Mouse (Mus musculus): Measurements from ENCODE around the gene Cyp4f18.
"Not testable (repeated sequence)": the region's sequence is repeated elsewhere in the genome, so short reads cannot be mapped to it uniquely, and the experiment has no call there.

Gene Cyp4f18

DNA sequence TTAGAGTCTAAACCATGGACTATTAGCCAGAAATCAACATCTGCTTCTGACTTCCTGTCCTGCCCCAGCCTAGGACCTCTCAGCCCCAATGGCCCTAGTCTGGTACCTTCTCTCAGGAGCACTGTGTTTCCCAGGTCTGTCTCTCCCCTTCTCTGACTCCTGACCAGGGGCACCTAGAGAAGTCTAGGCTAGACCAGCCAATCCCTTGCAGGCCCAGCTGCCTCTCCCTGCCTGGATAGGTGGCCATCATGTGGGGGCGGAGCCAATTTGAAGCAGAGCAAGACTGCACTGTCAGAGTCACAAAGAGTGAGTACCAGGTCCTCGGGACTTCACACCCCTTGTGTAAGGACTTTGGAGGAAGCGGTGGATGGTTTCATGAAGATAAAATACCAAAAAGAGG lies at the start of gene Cyp4f18:
Gene Cyp4f18, minus strand, starts transcription at position 154 of the 400 bp plus-strand sequence.
- DNase-seq (ENCODE audit: low spot score): no peak

DNA sequence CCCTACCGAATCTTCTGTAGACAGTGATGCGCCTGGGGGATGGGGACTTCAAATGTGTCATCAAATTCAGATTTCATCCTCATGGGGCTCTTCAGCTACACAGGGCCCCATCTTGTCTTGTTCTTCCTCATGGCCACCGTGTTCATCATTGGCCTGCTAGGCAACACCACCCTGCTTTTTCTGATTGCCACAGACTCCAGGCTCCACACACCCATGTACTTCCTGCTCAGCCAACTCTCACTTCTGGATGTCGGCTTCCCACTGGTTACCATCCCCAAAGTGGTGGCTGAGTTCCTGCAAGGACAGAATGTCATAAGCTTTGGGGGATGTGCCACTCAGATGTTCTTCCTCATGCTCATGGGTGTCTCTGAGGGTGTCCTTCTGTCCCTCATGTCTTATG lies 48.2 kb upstream of the Cyp4f18 start:
- DNase-seq (ENCODE audit: low spot score): not testable (repeated sequence)

DNA sequence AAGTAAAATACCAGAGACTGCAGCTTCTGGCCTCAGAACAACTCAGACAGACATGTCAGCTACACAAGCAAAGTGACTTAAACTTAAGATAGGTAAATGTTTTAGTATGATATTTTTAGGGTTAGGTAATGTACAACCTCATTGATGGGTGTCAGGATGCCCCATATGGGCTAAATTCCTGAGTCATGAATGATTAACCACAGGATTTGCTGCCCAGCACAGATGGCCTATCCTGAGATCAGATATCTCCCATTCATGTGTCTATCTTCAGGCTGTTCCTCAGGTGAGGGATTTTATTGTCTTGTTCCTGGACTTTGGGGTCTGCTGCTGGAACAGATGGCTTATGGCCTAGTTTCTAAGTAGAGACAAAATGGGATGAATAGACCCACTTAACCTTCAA lies 45.2 kb upstream of the Cyp4f18 start:
- not testable (repeated sequence) for DNase-seq (ENCODE audit: low spot score)

DNA sequence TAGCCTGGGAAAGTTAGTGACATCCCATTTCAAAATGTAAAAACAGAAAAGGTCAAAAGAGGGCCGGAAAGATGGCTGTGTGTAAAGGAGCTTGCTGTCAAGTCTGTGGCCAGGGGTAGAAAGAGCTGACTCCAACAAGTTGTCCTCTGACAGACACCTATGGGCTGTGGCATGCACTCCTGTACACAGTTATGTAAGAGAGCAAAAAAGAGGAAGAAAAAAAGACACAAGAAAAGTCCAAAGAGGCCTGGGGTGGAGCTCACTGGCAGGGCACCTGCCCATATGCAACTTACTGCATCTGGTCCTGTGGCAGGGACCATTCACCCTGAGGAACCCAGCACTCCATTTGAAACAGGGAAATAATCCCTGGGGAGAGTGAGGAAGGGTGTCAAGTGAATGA lies 33.1 kb upstream of the Cyp4f18 start:
- DNase-seq (ENCODE audit: low spot score): no peak

DNA sequence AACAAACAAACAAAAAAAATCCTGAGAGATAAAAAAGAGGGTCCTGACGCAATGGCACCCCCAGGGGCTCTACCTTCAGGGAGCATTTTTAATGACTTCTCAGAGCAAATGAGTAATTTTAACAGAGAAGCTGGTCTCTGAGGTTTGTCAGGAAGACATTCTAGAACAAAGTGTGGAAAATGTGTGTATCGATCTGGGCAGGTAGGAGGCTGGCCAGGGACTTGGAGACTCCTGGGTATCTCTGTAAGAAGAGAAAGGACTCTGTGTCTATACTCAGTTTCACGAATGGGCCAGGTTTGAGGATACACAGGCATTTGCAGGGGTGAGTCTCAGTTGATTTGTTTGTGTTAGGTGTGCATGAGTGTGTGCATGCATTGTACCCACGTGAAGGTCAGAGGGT lies 31.5 kb upstream of the Cyp4f18 start, which contains the start of gene Olfr372:
Gene Olfr372, plus strand, starts transcription at position 301 of the 400 bp plus-strand sequence.
- not testable (repeated sequence) for DNase-seq (ENCODE audit: low spot score)

- DNase-seq (ENCODE audit: low spot score): not testable (repeated sequence)
Measured at GRCm38 (mm10) chr8:72032926-72033325, 23.5 kb upstream of the Cyp4f18 start.

GRCm38 (mm10) chr8:72024886-72025285 lies 15.5 kb upstream of the Cyp4f18 start:
- not testable (repeated sequence) for DNase-seq (ENCODE audit: low spot score)

DNA sequence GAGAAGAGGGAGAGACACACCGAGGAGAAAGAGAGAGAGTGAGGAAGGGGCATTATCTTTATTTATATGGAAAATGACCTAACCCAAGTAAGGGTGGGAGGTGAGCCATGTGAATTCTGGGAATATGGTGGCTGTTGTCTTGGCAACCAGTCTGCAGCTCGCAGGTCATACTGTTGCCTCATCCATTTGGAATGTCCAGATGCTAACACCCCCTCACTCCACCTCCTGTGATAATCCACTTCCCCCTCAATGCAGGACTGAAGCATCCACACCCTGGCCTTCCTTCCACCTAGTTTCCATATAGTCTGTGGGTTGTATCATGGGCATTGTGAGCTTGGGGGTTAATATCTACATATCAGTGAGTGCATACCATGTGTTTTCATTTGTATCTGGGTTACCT lies 10.4 kb upstream of the Cyp4f18 start:
- DNase-seq (ENCODE audit: low spot score): no peak

DNA sequence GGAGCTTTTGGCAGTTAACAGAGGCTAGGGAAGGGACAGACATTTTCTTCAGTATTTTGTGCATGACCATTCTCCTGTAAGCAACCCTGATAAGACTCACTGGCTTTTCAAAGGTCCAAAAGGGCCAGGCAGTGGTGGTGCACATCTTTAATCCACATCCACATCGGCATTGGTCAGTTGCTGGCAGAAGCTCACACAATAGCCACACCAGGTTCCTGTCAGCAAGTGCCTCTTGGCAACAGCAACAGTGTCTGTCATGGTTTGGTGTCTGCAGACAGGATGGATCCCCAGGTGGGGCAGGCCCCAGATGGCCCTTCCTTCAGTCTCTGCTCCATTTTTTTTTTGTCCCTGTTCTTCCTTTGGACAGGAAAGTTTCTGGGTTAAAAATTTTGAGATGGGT lies 9.6 kb upstream of the Cyp4f18 start:
- not testable (repeated sequence) for DNase-seq (ENCODE audit: low spot score)

GRCm38 (mm10) chr8:72018141-72018540 lies 8.7 kb upstream of the Cyp4f18 start:
- no peak for DNase-seq (ENCODE audit: low spot score)

DNA sequence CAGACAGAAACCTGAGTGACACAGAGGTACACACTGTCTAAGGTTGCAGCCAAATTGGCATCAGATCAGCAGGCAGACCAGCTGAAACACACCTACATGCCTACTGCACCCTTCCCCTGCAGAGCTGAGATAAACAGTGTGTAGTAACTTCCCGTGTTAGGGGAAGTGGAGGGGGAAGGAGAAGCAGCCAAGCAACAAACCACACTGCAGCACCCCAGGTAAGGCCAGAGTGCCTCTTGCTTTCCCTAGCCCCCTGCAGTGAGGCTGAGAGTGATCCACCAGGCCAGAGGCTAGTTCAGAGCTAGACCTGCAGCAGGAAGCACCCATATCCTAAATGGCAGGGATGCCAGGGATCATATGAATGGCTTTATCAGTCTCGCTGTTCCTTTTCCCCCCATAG lies 7.9 kb upstream of the Cyp4f18 start:
- DNase-seq (ENCODE audit: low spot score): not testable (repeated sequence)

- not testable (repeated sequence) for DNase-seq (ENCODE audit: low spot score)
Measured at GRCm38 (mm10) chr8:72013506-72014228, 4.2 kb upstream of the Cyp4f18 start.

GRCm38 (mm10) chr8:72008134-72008641 lies 1.2 kb downstream of the Cyp4f18 start:
- DNase-seq (ENCODE audit: low spot score): no peak

GRCm38 (mm10) chr8:72006763-72007162 lies 2.7 kb downstream of the Cyp4f18 start:
- no peak for DNase-seq (ENCODE audit: low spot score)

DNA sequence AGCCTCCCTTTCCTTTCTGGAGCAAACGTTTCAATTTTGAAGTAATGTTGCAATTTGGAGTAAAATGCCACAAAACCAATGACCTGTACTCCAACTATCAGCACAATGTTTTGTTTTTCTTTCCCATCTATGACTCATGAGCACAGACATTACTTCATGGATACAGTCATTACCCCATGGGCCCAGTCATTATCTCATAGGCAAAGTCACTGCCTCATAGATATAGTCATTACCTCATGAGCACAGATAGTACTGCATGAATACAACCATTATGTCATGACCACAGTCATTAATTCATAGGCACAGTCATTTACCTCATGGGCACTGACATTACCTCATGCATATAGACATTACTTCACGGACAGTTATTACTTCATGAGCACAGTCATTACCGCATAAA lies 3.5 kb downstream of the Cyp4f18 start:
- DNase-seq (ENCODE audit: low spot score): no peak

GRCm38 (mm10) chr8:72002942-72003341 lies 6.5 kb downstream of the Cyp4f18 start:
- no peak for DNase-seq (ENCODE audit: low spot score)

- DNase-seq (ENCODE audit: low spot score): no peak
Measured at GRCm38 (mm10) chr8:72000223-72000622, 9.2 kb downstream of the Cyp4f18 start.

DNA sequence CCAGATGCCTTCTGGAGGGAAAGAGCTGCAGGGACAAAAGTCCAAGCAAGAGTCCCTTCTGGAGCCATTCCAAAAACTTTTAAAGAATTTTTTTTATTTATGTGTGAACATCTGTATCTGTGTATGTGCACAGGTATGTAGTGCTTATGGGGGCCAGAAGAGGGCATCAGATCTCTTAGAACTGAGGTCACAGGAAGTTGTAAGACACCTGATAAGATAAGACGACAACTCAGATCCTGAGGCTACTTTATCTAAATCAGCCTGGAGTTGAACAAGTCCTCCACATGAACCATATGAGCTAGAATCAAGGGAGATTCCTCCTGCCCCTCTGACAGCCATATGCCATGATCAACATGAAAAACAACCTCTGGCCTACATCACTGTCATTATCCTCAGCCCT lies 10.0 kb downstream of the Cyp4f18 start:
- no peak for DNase-seq (ENCODE audit: low spot score)

DNA sequence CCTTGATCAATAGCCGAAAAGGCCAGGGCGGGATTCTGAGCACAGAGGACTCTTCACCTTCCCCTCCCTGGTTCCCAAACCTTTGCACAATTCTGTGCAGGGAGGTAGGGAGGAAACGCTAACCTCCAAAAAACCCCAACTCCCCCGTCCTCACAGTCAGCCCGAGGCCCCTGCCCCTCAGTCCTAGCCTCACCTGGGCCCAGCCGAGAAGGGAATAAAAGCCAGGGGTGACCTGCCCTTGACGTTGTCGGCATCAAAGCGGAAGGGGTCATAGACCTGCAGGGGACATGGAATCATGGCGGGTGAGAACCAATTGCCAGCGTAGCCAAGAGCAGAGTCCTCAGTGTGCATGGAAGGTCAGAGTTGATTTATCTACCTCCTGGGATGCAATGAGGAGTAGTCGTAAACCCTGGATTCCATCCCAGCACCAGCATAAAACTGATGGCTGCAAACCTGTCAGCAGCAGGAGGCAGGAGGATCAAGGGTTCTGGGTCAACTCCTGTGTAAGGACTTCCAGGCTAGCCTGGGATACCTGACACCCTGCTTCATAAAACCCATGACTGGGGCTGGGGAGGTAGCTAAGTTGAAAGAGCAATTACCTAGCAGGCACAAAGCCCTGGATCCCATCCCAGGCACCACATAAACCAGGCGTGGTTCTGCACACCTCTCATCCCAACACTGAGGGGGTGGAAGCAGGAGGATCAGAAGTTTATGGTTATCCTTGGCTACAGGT lies 20.4 kb downstream of the Cyp4f18 start:
- no peak for DNase-seq (ENCODE audit: low spot score)

DNA sequence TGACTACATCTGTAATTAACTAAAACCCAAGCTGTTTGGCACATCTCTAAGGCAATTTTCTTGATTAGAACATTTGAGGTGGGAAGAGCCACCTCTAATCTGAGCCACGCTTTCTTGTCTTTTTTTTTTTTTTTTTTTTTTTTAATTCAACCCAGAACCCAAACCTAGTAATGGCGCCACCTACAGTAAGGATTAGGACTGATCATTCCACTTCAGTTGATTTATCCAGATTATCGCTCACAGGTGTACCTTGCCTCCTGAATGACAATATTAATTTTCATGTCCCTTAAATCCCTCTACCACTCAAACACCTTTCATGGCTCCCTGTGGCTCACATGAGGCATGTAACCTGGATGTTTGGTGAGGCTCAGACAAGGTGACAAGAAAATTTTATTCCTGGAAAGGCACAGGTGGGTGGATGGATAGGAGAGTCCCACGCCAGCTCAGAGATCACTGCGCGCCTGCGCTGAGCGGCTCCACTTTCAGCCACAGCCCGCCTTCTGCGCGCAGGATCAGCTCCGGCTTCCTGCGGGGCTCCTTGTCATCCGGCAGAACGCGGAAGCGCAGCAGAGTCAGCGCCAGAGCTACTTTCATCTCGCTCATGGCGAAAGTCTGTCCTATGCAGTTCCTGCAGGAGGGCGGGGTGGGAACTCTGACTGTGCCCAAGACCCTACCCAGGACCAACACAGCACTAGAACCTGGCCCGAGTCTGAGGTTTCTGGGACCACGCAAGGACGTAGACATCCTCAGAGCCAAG lies 21.1 kb downstream of the Cyp4f18 start:
- DNase-seq (ENCODE audit: low spot score): no peak

- no peak for DNase-seq (ENCODE audit: low spot score)
Measured at GRCm38 (mm10) chr8:71984601-71985000, 24.8 kb downstream of the Cyp4f18 start.

DNA sequence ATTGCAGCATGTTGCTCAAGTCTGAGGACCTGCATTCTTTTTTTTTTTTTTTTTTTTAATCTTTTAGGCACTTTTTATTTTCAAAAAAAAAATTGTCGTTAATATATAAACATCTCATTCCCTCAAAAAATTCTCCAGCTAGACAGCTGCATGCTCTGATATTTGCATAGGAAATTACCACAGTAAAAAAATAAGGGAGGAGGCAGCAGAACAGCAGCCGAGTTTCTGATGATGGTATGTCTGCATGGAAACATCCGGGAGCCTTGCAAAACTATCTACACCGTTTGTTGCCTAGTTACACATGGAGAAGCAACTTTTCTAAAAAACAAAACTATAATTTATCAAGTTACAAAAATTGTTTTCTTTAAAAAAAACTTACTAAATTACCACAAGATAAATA lies 28.0 kb downstream of the Cyp4f18 start:
- DNase-seq (ENCODE audit: low spot score): no peak

Data from c-Kit-positive CD71-positive TER-119-positive erythroid progenitor cells, embryonic 14.5 days (primary cell).